Mouse (Mus musculus): ENCODE results near the gene Hcfc1. TPM values are rescaled to one million over a fixed set of nuclear protein-coding genes. Genes with fewer than 3 reads are reported as not detected.

Hcfc1 gene
- polyA plus RNA-seq, 2 experiments = 71.2 to 71.7 TPM

- ATAC-seq (ENCODE audit: low FRiP score, low read depth) = peak; percentile 94
- DNase-seq (ENCODE audit: low spot score) = peak; percentile 91
- no peaks in the 10 kb centered on the region for H3K27me3 ChIP-seq (ENCODE audit: control insufficient read depth, insufficient read depth, low read length)
- H3K36me3 ChIP-seq (ENCODE audit: control insufficient read depth, insufficient read depth, low read length) = peaks cover 21% of the 10 kb centered on the region
- H3K4me2 ChIP-seq (replicated peaks; ENCODE audit: low read depth, low read length, severe bottlenecking) = peak within 1 kb of the TSS; percentile 59
- peak within 1 kb of the TSS; percentile 63 for H3K9ac ChIP-seq (ENCODE audit: low read depth, low read length, severe bottlenecking)
- no peaks in the 10 kb centered on the region for H3K9me3 ChIP-seq (ENCODE audit: control insufficient read depth, low read length)
- TF ChIP-seq POLR2A (IDR thresholded peaks at IDR 0.05; ENCODE audit: borderline replicate concordance, extremely low read depth, insufficient read depth, insufficient read length) = no peak
- peak within 1 kb of the TSS; percentile 38; the same call in 1 of the 2 replicates for H3K27ac ChIP-seq (replicated peaks; ENCODE audit: low read depth, low read length)
- peak within 1 kb of the TSS; percentile 52 for H3K4me3 ChIP-seq (replicated peaks; ENCODE audit: low read length)
- WGBS = 21% methylated on average over 43 of the region's 43 CpGs
- H3K4me1 ChIP-seq (ENCODE audit: control insufficient read depth, insufficient read depth, low read length) = no peaks in the 10 kb centered on the region
Measured at GRCm38 (mm10) chrX:73921823-73922549, 44.2 kb downstream of the Hcfc1 start, which contains the start of the genes Arhgap4 and Naa10. Gene Arhgap4, minus strand, starts transcription at chrX:73921870. Gene Naa10, minus strand, starts transcription at chrX:73921944.

GRCm38 (mm10) chrX:73921285-73921822, 44.8 kb downstream of the Hcfc1 start:
- no peak for TF ChIP-seq POLR2A (IDR thresholded peaks at IDR 0.05; ENCODE audit: borderline replicate concordance, extremely low read depth, insufficient read depth, insufficient read length)
- H3K4me3 ChIP-seq (replicated peaks; ENCODE audit: low read length) = peak overlapping the region; percentile 52
- DNase-seq (ENCODE audit: low spot score) (no peak), ATAC-seq (ENCODE audit: low FRiP score, low read depth) (peak; percentile 16; the same call in 1 of the 2 replicates)
- H3K4me2 ChIP-seq (replicated peaks; ENCODE audit: low read depth, low read length, severe bottlenecking) = peak overlapping the region; percentile 53
- H3K9me3 ChIP-seq (ENCODE audit: control insufficient read depth, low read length) = no peaks in the 10 kb centered on the region
- H3K9ac ChIP-seq (ENCODE audit: low read depth, low read length, severe bottlenecking) = peak overlapping the region; percentile 63
- H3K27ac ChIP-seq (replicated peaks; ENCODE audit: low read depth, low read length) = 0 out of 2 replicates have a peak overlapping the region, but pooled peaks have one; percentile 26
- no peaks in the 10 kb centered on the region for H3K27me3 ChIP-seq (ENCODE audit: control insufficient read depth, insufficient read depth, low read length)
- WGBS = 20% methylated on average over 34 of the region's 34 CpGs
- H3K36me3 ChIP-seq (ENCODE audit: control insufficient read depth, insufficient read depth, low read length) = peaks cover 21% of the 10 kb centered on the region
- no peaks in the 10 kb centered on the region for H3K4me1 ChIP-seq (ENCODE audit: control insufficient read depth, insufficient read depth, low read length)

- Histone ChIP-seq H3K4me2 (replicated peaks; ENCODE audit: low read depth, low read length, severe bottlenecking) (no peak overlapping the region), H3K27ac (replicated peaks; ENCODE audit: low read depth, low read length) (no peak overlapping the region), H3K4me3 (replicated peaks; ENCODE audit: low read length) (no peak overlapping the region), H3K9me3 (ENCODE audit: control insufficient read depth, low read length) (no peaks in the 10 kb centered on the region), H3K36me3 (ENCODE audit: control insufficient read depth, insufficient read depth, low read length) (peaks cover 21% of the 10 kb centered on the region), H3K4me1 (ENCODE audit: control insufficient read depth, insufficient read depth, low read length) (no peaks in the 10 kb centered on the region), H3K9ac (ENCODE audit: low read depth, low read length, severe bottlenecking) (no peak overlapping the region), H3K27me3 (ENCODE audit: control insufficient read depth, insufficient read depth, low read length) (no peaks in the 10 kb centered on the region)
- ATAC-seq (ENCODE audit: low FRiP score, low read depth) (no peak), DNase-seq (ENCODE audit: low spot score) (no peak)
- 84% methylated on average over 5 of the region's 5 CpGs for WGBS
- TF ChIP-seq POLR2A (IDR thresholded peaks at IDR 0.05; ENCODE audit: borderline replicate concordance, extremely low read depth, insufficient read depth, insufficient read length) = no peak
Measured at GRCm38 (mm10) chrX:73918631-73919030, 47.5 kb downstream of the Hcfc1 start.

- Histone ChIP-seq H3K9me3 (ENCODE audit: control insufficient read depth, low read length) (no peaks in the 10 kb centered on the region), H3K4me1 (ENCODE audit: control insufficient read depth, insufficient read depth, low read length) (no peaks in the 10 kb centered on the region), H3K4me3 (replicated peaks; ENCODE audit: low read length) (no peak overlapping the region), H3K27ac (replicated peaks; ENCODE audit: low read depth, low read length) (no peak overlapping the region), H3K9ac (ENCODE audit: low read depth, low read length, severe bottlenecking) (no peak overlapping the region), H3K4me2 (replicated peaks; ENCODE audit: low read depth, low read length, severe bottlenecking) (no peak overlapping the region), H3K27me3 (ENCODE audit: control insufficient read depth, insufficient read depth, low read length) (no peaks in the 10 kb centered on the region), H3K36me3 (ENCODE audit: control insufficient read depth, insufficient read depth, low read length) (peaks cover 21% of the 10 kb centered on the region)
- no peak for TF ChIP-seq POLR2A (IDR thresholded peaks at IDR 0.05; ENCODE audit: borderline replicate concordance, extremely low read depth, insufficient read depth, insufficient read length)
- DNase-seq (ENCODE audit: low spot score) (no peak), ATAC-seq (ENCODE audit: low FRiP score, low read depth) (no peak)
- 83% methylated on average over 8 of the region's 8 CpGs for WGBS
Measured at GRCm38 (mm10) chrX:73916945-73917344, 49.2 kb downstream of the Hcfc1 start.

- Histone ChIP-seq H3K27ac (replicated peaks; ENCODE audit: low read depth, low read length) (peak overlapping the region; percentile 75), H3K36me3 (ENCODE audit: control insufficient read depth, insufficient read depth, low read length) (peaks cover 21% of the 10 kb centered on the region), H3K9ac (ENCODE audit: low read depth, low read length, severe bottlenecking) (0 out of 2 replicates have a peak overlapping the region, but pooled peaks have one; percentile 31), H3K9me3 (ENCODE audit: control insufficient read depth, low read length) (no peaks in the 10 kb centered on the region), H3K4me2 (replicated peaks; ENCODE audit: low read depth, low read length, severe bottlenecking) (peak overlapping the region; percentile 35), H3K4me3 (replicated peaks; ENCODE audit: low read length) (peak overlapping the region; percentile 15; the same call in 1 of the 2 replicates), H3K4me1 (ENCODE audit: control insufficient read depth, insufficient read depth, low read length) (no peaks in the 10 kb centered on the region), H3K27me3 (ENCODE audit: control insufficient read depth, insufficient read depth, low read length) (no peaks in the 10 kb centered on the region)
- ATAC-seq (ENCODE audit: low FRiP score, low read depth) (peak; percentile 96), DNase-seq (ENCODE audit: low spot score) (peak; percentile 95)
- no peak for TF ChIP-seq POLR2A (IDR thresholded peaks at IDR 0.05; ENCODE audit: borderline replicate concordance, extremely low read depth, insufficient read depth, insufficient read length)
- WGBS = 30% methylated on average over 31 of the region's 31 CpGs
Measured at GRCm38 (mm10) chrX:73914827-73915703, 51.1 kb downstream of the Hcfc1 start.
